Mouse (Mus musculus) heart, adult 2 months (tissue): ENCODE results near the gene Irf8.

Experiments
- CTCF ChIP-seq: fragments of 200-600 bp; IDR thresholded peaks from 2 replicates; pipeline ENCODE4 v1.8.1; 2022; ENCODE audit warnings: antibody characterized with exemption, mild to moderate bottlenecking, moderate library complexity
- EP300 ChIP-seq: fragments of 200-500 bp; IDR thresholded peaks from 2 replicates; pipeline ENCODE4 v1.6.1; 2011; ENCODE audit warnings: low read depth, low read length, control low read depth; ENCODE audit not compliant: insufficient read depth

DNA sequence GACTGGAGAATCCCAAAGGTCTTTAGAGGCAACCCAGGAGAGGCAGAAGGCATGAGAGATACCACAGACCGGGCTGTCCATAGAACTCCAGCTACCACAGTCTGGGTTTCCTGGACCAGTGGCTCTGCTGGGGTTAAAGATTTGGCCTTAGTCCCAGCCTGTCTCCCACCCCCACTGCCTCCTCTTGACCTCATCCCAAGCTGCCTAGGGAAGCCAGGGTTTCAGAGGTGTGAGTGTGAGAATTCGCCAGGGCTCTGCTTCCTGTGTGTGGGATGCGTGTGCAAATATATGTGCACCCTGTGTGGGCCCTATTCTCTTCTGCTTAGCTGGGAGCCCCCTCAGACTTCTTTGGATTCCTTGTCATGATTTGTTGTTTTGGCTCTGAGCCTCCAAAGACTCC, 68.6 kb downstream of the Irf8 start:
- no peak for TF ChIP-seq CTCF
- no peak for TF ChIP-seq EP300
